Mouse (Mus musculus): ENCODE measurements around the gene Syngr3. TPM values are rescaled to one million over a fixed set of nuclear protein-coding genes. Genes with fewer than 3 reads are reported as not detected.
A peak's percentile ranks its signal among the peaks of the same experiment; 100 is the strongest.

Syngr3 gene
- polyA plus RNA-seq, 1 experiment from 2014 or later = 147 TPM

GRCm38 (mm10) chr17:24715556-24715955 is 25.8 kb upstream of the Syngr3 start:
- Histone ChIP-seq H3K36me3 (ENCODE audit: control insufficient read depth, insufficient read depth, low read length) (peaks cover 13% of the 10 kb centered on the region; the same call in 1 of the 2 replicates), H3K27me3 (ENCODE audit: control insufficient read depth, insufficient read depth, low read length) (no peaks in the 10 kb centered on the region), H3K27ac (replicated peaks; ENCODE audit: low read depth, low read length) (no peak overlapping the region), H3K9ac (replicated peaks; ENCODE audit: low read length) (no peak overlapping the region), H3K4me2 (ENCODE audit: low read length) (no peak overlapping the region), H3K4me1 (ENCODE audit: control insufficient read depth, insufficient read depth, low read length) (no peaks in the 10 kb centered on the region), H3K9me3 (ENCODE audit: control insufficient read depth, low read length) (no peaks in the 10 kb centered on the region), H3K4me3 (replicated peaks; ENCODE audit: low read depth, low read length) (no peak overlapping the region)
- 11% methylated on average over 6 of the region's 6 CpGs for WGBS
- no peak for DNase-seq
- ATAC-seq (ENCODE audit: low FRiP score, low TSS enrichment) = no peak

GRCm38 (mm10) chr17:24708646-24709045 is 18.9 kb upstream of the Syngr3 start:
- peak; percentile 52 for DNase-seq
- 27% methylated on average over 2 of the region's 2 CpGs for WGBS

GRCm38 (mm10) chr17:24707801-24708425 is 18.2 kb upstream of the Syngr3 start:
- Histone ChIP-seq H3K4me1 (ENCODE audit: control insufficient read depth, insufficient read depth, low read length) (peaks cover 10% of the 10 kb centered on the region; the same call in 1 of the 2 replicates), H3K36me3 (ENCODE audit: control insufficient read depth, insufficient read depth, low read length) (peaks cover 24% of the 10 kb centered on the region), H3K9ac (replicated peaks; ENCODE audit: low read length) (peak overlapping the region; percentile 58), H3K9me3 (ENCODE audit: control insufficient read depth, low read length) (no peaks in the 10 kb centered on the region), H3K27ac (replicated peaks; ENCODE audit: low read depth, low read length) (peak overlapping the region; percentile 77), H3K4me2 (ENCODE audit: low read length) (peak overlapping the region; percentile 77), H3K4me3 (replicated peaks; ENCODE audit: low read depth, low read length) (peak overlapping the region; percentile 68), H3K27me3 (ENCODE audit: control insufficient read depth, insufficient read depth, low read length) (no peaks in the 10 kb centered on the region)
- WGBS = 5% methylated on average over 24 of the region's 24 CpGs
- ATAC-seq (ENCODE audit: low FRiP score, low TSS enrichment) (no peak; the same call in 1 of the 2 replicates), DNase-seq (peak; percentile 28)

More at GRCm38 (mm10) chr17:24708646-24709045, 18.9 kb upstream of the Syngr3 start:
- Histone ChIP-seq H3K4me3 (replicated peaks; ENCODE audit: low read depth, low read length) (no peak overlapping the region), H3K4me1 (ENCODE audit: control insufficient read depth, insufficient read depth, low read length) (peaks cover 10% of the 10 kb centered on the region; the same call in 1 of the 2 replicates), H3K9me3 (ENCODE audit: control insufficient read depth, low read length) (no peaks in the 10 kb centered on the region), H3K4me2 (ENCODE audit: low read length) (no peak overlapping the region), H3K9ac (replicated peaks; ENCODE audit: low read length) (no peak overlapping the region), H3K36me3 (ENCODE audit: control insufficient read depth, insufficient read depth, low read length) (peaks cover 19% of the 10 kb centered on the region), H3K27me3 (ENCODE audit: control insufficient read depth, insufficient read depth, low read length) (no peaks in the 10 kb centered on the region), H3K27ac (replicated peaks; ENCODE audit: low read depth, low read length) (no peak overlapping the region)
- no peak for ATAC-seq (ENCODE audit: low FRiP score, low TSS enrichment)

- H3K4me2 ChIP-seq (ENCODE audit: low read length) = peak within 1 kb of the TSS; percentile 77
- H3K4me1 ChIP-seq (ENCODE audit: control insufficient read depth, insufficient read depth, low read length) = peaks cover 10% of the 10 kb centered on the region; the same call in 1 of the 2 replicates
- WGBS = 4% methylated on average over 32 of the region's 32 CpGs
- H3K9ac ChIP-seq (replicated peaks; ENCODE audit: low read length) = peak within 1 kb of the TSS; percentile 58
- peak within 1 kb of the TSS; percentile 68 for H3K4me3 ChIP-seq (replicated peaks; ENCODE audit: low read depth, low read length)
- H3K27ac ChIP-seq (replicated peaks; ENCODE audit: low read depth, low read length) = peak within 1 kb of the TSS; percentile 77
- peak; percentile 98 for DNase-seq
- peak; percentile 87 for ATAC-seq (ENCODE audit: low FRiP score, low TSS enrichment)
- no peaks in the 10 kb centered on the region for H3K27me3 ChIP-seq (ENCODE audit: control insufficient read depth, insufficient read depth, low read length)
- H3K9me3 ChIP-seq (ENCODE audit: control insufficient read depth, low read length) = no peaks in the 10 kb centered on the region
- peaks cover 29% of the 10 kb centered on the region for H3K36me3 ChIP-seq (ENCODE audit: control insufficient read depth, insufficient read depth, low read length)
Measured at GRCm38 (mm10) chr17:24706982-24707800, 17.4 kb upstream of the Syngr3 start, which contains the start of gene Tbl3. TSS of gene Tbl3 (minus strand) at chr17:24707660.

GRCm38 (mm10) chr17:24705821-24706220 is 16.1 kb upstream of the Syngr3 start:
- Histone ChIP-seq H3K27ac (replicated peaks; ENCODE audit: low read depth, low read length) (no peak overlapping the region), H3K9ac (replicated peaks; ENCODE audit: low read length) (no peak overlapping the region), H3K4me1 (ENCODE audit: control insufficient read depth, insufficient read depth, low read length) (peaks cover 10% of the 10 kb centered on the region; the same call in 1 of the 2 replicates), H3K4me2 (ENCODE audit: low read length) (no peak overlapping the region), H3K36me3 (ENCODE audit: control insufficient read depth, insufficient read depth, low read length) (peaks cover 42% of the 10 kb centered on the region), H3K9me3 (ENCODE audit: control insufficient read depth, low read length) (no peaks in the 10 kb centered on the region), H3K4me3 (replicated peaks; ENCODE audit: low read depth, low read length) (no peak overlapping the region), H3K27me3 (ENCODE audit: control insufficient read depth, insufficient read depth, low read length) (no peaks in the 10 kb centered on the region)
- 95% methylated on average over 3 of the region's 3 CpGs for whole genome bisulfite sequencing
- no peak for ATAC-seq (ENCODE audit: low FRiP score, low TSS enrichment)
- no peak for DNase-seq

- WGBS = 93% methylated on average over 9 of the region's 9 CpGs
- DNase-seq (no peak), ATAC-seq (ENCODE audit: low FRiP score, low TSS enrichment) (no peak)
- peaks cover 9% of the 10 kb centered on the region; the same call in 1 of the 2 replicates for H3K4me1 ChIP-seq (ENCODE audit: control insufficient read depth, insufficient read depth, low read length)
- no peak overlapping the region for H3K27ac ChIP-seq (replicated peaks; ENCODE audit: low read depth, low read length)
- peaks cover 60% of the 10 kb centered on the region for H3K36me3 ChIP-seq (ENCODE audit: control insufficient read depth, insufficient read depth, low read length)
- H3K9ac ChIP-seq (replicated peaks; ENCODE audit: low read length) = 0 out of 2 replicates have a peak overlapping the region, but pooled peaks have one; percentile 3
- no peaks in the 10 kb centered on the region for H3K9me3 ChIP-seq (ENCODE audit: control insufficient read depth, low read length)
- H3K27me3 ChIP-seq (ENCODE audit: control insufficient read depth, insufficient read depth, low read length) = no peaks in the 10 kb centered on the region
- no peak overlapping the region for H3K4me2 ChIP-seq (ENCODE audit: low read length)
- H3K4me3 ChIP-seq (replicated peaks; ENCODE audit: low read depth, low read length) = no peak overlapping the region
Measured at GRCm38 (mm10) chr17:24701251-24701650, 11.5 kb upstream of the Syngr3 start.

- H3K4me2 ChIP-seq (ENCODE audit: low read length) = no peak overlapping the region
- no peak for ATAC-seq (ENCODE audit: low FRiP score, low TSS enrichment)
- peaks cover 14% of the 10 kb centered on the region; the same call in 1 of the 2 replicates for H3K4me1 ChIP-seq (ENCODE audit: control insufficient read depth, insufficient read depth, low read length)
- no peak overlapping the region for H3K4me3 ChIP-seq (replicated peaks; ENCODE audit: low read depth, low read length)
- H3K36me3 ChIP-seq (ENCODE audit: control insufficient read depth, insufficient read depth, low read length) = peaks cover 49% of the 10 kb centered on the region
- H3K9me3 ChIP-seq (ENCODE audit: control insufficient read depth, low read length) = no peaks in the 10 kb centered on the region
- DNase-seq = no peak
- no peak overlapping the region for H3K27ac ChIP-seq (replicated peaks; ENCODE audit: low read depth, low read length)
- 71% methylated on average over 2 of the region's 2 CpGs for WGBS
- no peak overlapping the region for H3K9ac ChIP-seq (replicated peaks; ENCODE audit: low read length)
- H3K27me3 ChIP-seq (ENCODE audit: control insufficient read depth, insufficient read depth, low read length) = no peaks in the 10 kb centered on the region
Measured at GRCm38 (mm10) chr17:24699473-24699872, 9.7 kb upstream of the Syngr3 start.

- 67% methylated on average over 9 of the region's 9 CpGs for WGBS
- Histone ChIP-seq H3K4me3 (replicated peaks; ENCODE audit: low read depth, low read length) (no peak overlapping the region), H3K9me3 (ENCODE audit: control insufficient read depth, low read length) (no peaks in the 10 kb centered on the region), H3K9ac (replicated peaks; ENCODE audit: low read length) (no peak overlapping the region), H3K27me3 (ENCODE audit: control insufficient read depth, insufficient read depth, low read length) (no peaks in the 10 kb centered on the region), H3K27ac (replicated peaks; ENCODE audit: low read depth, low read length) (no peak overlapping the region), H3K4me1 (ENCODE audit: control insufficient read depth, insufficient read depth, low read length) (peaks cover 14% of the 10 kb centered on the region; the same call in 1 of the 2 replicates), H3K36me3 (ENCODE audit: control insufficient read depth, insufficient read depth, low read length) (peaks cover 42% of the 10 kb centered on the region), H3K4me2 (ENCODE audit: low read length) (no peak overlapping the region)
- DNase-seq (no peak), ATAC-seq (ENCODE audit: low FRiP score, low TSS enrichment) (no peak)
Measured at GRCm38 (mm10) chr17:24698715-24699114, 9.0 kb upstream of the Syngr3 start.
